Mouse (Mus musculus): ENCODE data around the gene Ift20. TPM values are rescaled to one million over a fixed set of nuclear protein-coding genes. Genes with fewer than 3 reads are reported as not detected.

Ift20 gene
- total and polyA plus RNA-seq, 3 experiments = 46.3 to 142 (median 118) TPM

DNA sequence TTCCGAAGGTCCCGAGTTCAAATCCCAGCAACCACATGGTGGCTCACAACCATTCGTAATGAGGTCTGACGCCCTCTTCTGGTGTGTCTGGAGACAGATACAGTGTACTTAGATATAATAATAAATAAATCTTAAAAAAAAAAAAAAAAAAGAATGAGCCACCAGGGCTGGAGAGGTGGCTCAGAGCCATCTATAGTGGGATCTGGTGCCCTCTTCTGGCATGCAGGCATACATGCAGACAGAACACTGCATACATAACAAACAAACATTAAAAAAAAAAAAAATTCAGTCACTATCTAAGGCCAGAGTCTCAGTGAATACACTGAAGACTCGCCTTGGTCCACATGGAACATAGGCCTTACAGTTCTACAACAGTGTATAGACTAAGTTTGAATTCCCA, 27.0 kb upstream of the Ift20 start:
- H3K36me3 ChIP-seq (replicated peaks) = peaks cover 63% of the 10 kb centered on the region
- peaks cover 26% of the 10 kb centered on the region for H3K4me1 ChIP-seq (ENCODE audit: insufficient read depth, low read depth, low read length)
- H3K9me3 ChIP-seq (replicated peaks) = no peaks in the 10 kb centered on the region
- no peak overlapping the region for H3K4me3 ChIP-seq (ENCODE audit: low read depth, low read length)
- TF ChIP-seq TAL1 (conservative IDR thresholded peaks at IDR 0.05; ENCODE audit: low read depth, low read length) = no peak
- TF ChIP-seq POLR2AphosphoS5 (IDR thresholded peaks at IDR 0.05; ENCODE audit: insufficient replicate concordance, low read depth, low read length) = no peak
- no peak for TF ChIP-seq GATA1 (IDR thresholded peaks at IDR 0.05; ENCODE audit: borderline replicate concordance, low read length)
- no peak for TF ChIP-seq GATA2 (IDR thresholded peaks at IDR 0.05; ENCODE audit: borderline replicate concordance, low read depth, low read length)
- TF ChIP-seq CTCF (IDR thresholded peaks at IDR 0.05; ENCODE audit: low read depth, low read length) = no peak
- no peaks in the 10 kb centered on the region for H3K27me3 ChIP-seq (ENCODE audit: insufficient read depth, low read length)
- no peak for ATAC-seq (ENCODE audit: extremely low read depth, insufficient number of reproducible peaks, low FRiP score, poor library complexity, severe bottlenecking)
- no peak for DNase-seq (ENCODE audit: low spot score)

DNA sequence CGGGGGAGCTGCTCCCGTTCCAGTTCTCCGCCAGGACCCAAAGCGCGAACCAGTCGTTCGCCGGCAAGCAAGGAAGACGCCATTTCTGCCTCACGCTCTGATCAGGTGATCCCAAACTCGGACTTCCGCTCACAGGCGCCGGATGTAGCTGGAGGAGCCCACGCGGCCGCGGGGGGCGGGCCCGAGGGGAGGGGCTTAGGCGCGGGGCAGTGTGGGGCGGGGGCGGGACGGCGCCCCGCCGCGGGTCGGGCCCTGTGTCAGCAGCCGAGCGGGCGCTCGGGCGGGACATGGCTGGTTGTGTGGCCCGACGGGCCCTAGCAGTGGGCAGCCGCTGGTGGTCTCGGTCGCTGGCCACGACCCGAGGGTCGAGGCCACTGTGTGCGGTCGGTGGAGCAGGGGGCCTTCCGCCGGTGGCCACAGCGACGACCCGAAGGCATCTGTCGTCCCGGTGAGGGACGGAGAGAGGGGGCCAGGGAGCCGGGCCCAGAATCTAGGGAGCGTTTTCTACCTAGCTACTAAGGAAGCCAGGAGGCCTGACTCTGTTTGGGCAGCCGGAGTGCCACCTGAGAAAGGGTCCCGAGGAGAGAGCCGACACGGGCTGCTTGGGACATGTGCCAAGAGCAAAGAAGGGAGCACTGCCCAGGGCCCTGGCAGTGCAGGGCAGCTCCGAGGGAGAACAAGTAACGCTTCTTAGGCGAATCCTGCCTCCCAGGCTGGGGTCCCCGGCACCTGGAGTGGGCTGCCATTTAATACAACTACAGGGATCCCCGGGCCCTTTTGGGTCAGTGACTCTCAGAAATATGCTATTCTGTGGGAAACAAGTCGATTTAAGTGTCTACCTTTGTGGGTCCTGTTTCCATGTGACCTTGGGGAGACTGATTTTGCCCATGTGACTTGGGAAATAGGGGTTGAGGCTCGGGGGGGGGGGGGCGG, 23.9 kb upstream of the Ift20 start, which contains the start of the genes Tmem199 and Poldip2:
Gene Tmem199 (minus strand): TSS at position 148 of the 933 bp plus-strand sequence.
Gene Poldip2 (plus strand): TSS at position 169 of the 933 bp plus-strand sequence.
- Histone ChIP-seq H3K9me3 (replicated peaks) (no peaks in the 10 kb centered on the region), H3K27me3 (ENCODE audit: insufficient read depth, low read length) (no peaks in the 10 kb centered on the region), H3K36me3 (replicated peaks) (peaks cover 64% of the 10 kb centered on the region), H3K4me1 (ENCODE audit: insufficient read depth, low read depth, low read length) (peaks cover 36% of the 10 kb centered on the region), H3K4me3 (ENCODE audit: low read depth, low read length) (peak within 1 kb of the TSS; percentile 91)
- TF ChIP-seq GATA1 (IDR thresholded peaks at IDR 0.05; ENCODE audit: borderline replicate concordance, low read length) (no peak), POLR2AphosphoS5 (IDR thresholded peaks at IDR 0.05; ENCODE audit: insufficient replicate concordance, low read depth, low read length) (no peak), GATA2 (IDR thresholded peaks at IDR 0.05; ENCODE audit: borderline replicate concordance, low read depth, low read length) (no peak), CTCF (IDR thresholded peaks at IDR 0.05; ENCODE audit: low read depth, low read length) (no peak), TAL1 (conservative IDR thresholded peaks at IDR 0.05; ENCODE audit: low read depth, low read length) (no peak)
- ATAC-seq (ENCODE audit: extremely low read depth, insufficient number of reproducible peaks, low FRiP score, poor library complexity, severe bottlenecking) (peak; percentile 81), DNase-seq (ENCODE audit: low spot score) (peak; percentile 96)

DNA sequence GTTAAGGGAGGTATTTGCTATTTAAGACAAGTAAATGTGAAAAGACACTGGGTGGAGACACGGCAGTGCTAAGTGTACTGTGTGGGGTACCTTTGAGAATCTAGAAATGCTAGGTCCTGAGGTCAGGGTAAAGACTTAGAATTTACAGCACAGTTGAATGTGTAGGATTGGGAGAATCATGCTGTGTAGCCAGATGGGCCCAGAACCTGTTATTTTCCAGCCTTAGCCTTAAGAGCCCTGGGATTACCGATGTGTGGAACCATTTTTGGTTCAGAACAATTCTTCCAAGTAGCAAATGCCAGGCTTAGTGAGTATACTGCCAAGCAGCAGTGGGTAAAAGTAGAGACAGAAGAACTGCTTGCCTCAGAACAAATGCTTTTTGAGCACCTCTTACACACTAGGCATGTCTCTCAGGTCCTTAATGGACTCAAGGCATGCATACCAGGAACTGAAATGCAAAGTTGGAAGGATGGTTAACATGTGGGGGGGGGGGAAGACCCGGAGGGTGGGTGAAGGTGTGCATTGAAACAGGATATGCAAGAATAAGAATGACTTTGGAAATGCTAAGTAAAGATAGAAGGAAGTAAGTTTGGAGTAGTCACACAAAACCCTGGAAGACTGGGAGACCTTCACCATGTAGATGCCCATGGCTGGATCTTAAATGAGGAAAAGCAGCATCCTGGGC, 22.9 kb upstream of the Ift20 start:
- ATAC-seq (ENCODE audit: extremely low read depth, insufficient number of reproducible peaks, low FRiP score, poor library complexity, severe bottlenecking) = no peak
- H3K9me3 ChIP-seq (replicated peaks) = no peaks in the 10 kb centered on the region
- H3K36me3 ChIP-seq (replicated peaks) = peaks cover 64% of the 10 kb centered on the region

DNA sequence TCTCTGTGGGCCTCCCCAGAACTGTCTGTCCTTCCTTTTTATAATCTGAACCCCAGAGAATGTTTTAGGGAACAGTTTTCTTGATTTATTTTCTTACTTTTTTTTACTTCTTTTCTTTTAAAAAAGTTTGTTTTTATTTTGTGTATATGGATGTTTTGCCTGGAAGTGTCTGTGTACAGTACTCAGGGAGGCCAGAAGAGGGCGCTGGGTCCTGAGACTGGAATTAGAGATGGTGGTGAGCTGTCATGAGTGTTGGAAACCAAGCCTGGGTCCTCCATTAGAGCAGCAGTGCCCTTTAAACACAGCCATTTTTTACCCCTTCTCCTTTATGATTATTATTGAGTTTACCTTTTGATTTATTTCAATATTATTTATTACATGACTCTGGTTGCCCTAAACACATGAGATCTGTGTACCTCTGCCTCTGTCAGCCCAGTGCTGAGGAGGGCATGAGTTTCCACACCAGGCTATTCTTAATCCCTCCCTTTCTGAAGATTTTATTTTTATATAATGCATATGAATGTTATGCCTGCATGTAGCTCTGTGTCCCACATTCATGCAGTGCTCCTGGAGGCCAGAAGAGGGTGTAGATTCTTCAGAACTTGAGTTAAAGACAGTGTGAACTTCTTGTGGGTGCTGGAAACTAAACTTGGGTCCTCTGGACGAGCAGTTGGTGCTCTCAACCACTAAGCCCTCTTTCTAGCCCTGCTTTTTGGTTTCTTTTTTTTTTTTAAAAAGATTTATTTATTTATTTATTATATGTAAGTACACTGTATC, 20.4 kb upstream of the Ift20 start:
- no peak for DNase-seq (ENCODE audit: low spot score)
- Histone ChIP-seq H3K27me3 (ENCODE audit: insufficient read depth, low read length) (no peaks in the 10 kb centered on the region), H3K4me3 (ENCODE audit: low read depth, low read length) (no peak overlapping the region), H3K4me1 (ENCODE audit: insufficient read depth, low read depth, low read length) (peaks cover 37% of the 10 kb centered on the region), H3K9me3 (replicated peaks) (no peaks in the 10 kb centered on the region), H3K36me3 (replicated peaks) (peaks cover 70% of the 10 kb centered on the region)
- ATAC-seq (ENCODE audit: extremely low read depth, insufficient number of reproducible peaks, low FRiP score, poor library complexity, severe bottlenecking) = no peak
- no peak for TF ChIP-seq POLR2AphosphoS5 (IDR thresholded peaks at IDR 0.05; ENCODE audit: insufficient replicate concordance, low read depth, low read length)
- no peak for TF ChIP-seq TAL1 (conservative IDR thresholded peaks at IDR 0.05; ENCODE audit: low read depth, low read length)
- TF ChIP-seq GATA2 (IDR thresholded peaks at IDR 0.05; ENCODE audit: borderline replicate concordance, low read depth, low read length) = no peak
- TF ChIP-seq GATA1 (IDR thresholded peaks at IDR 0.05; ENCODE audit: borderline replicate concordance, low read length) = no peak
- TF ChIP-seq CTCF (IDR thresholded peaks at IDR 0.05; ENCODE audit: low read depth, low read length) = no peak

More for the DNA sequence above, 22.9 kb upstream of the Ift20 start:
- peak overlapping the region; percentile 91 for H3K4me3 ChIP-seq (ENCODE audit: low read depth, low read length)
- H3K27me3 ChIP-seq (ENCODE audit: insufficient read depth, low read length) = no peaks in the 10 kb centered on the region
- no peak for TF ChIP-seq CTCF (IDR thresholded peaks at IDR 0.05; ENCODE audit: low read depth, low read length)
- no peak for TF ChIP-seq POLR2AphosphoS5 (IDR thresholded peaks at IDR 0.05; ENCODE audit: insufficient replicate concordance, low read depth, low read length)
- no peak for TF ChIP-seq GATA2 (IDR thresholded peaks at IDR 0.05; ENCODE audit: borderline replicate concordance, low read depth, low read length)
- TF ChIP-seq TAL1 (conservative IDR thresholded peaks at IDR 0.05; ENCODE audit: low read depth, low read length) = no peak
- TF ChIP-seq GATA1 (IDR thresholded peaks at IDR 0.05; ENCODE audit: borderline replicate concordance, low read length) = no peak
- H3K4me1 ChIP-seq (ENCODE audit: insufficient read depth, low read depth, low read length) = peaks cover 36% of the 10 kb centered on the region
- DNase-seq (ENCODE audit: low spot score) = no peak

DNA sequence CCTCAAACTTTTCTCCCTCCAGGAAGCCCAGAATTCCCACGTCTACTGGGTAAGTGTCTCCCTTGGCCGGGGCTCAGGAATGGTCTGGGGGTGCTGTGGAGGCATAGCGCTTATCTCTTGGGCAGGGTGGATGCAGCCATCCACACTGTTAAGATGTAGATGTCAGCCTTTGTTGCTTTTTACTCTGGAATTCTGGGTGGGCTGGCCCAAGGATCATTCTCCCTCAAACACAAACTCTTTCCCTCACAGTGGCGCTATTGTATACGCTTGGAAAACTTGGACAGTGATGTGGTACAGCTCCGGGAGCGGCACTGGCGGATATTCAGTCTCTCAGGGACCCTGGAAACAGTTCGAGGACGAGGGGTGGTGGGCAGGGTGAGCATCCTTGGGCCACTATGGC, 17.2 kb upstream of the Ift20 start:
- DNase-seq (ENCODE audit: low spot score) (no peak), ATAC-seq (ENCODE audit: extremely low read depth, insufficient number of reproducible peaks, low FRiP score, poor library complexity, severe bottlenecking) (no peak)
- peaks cover 21% of the 10 kb centered on the region for H3K4me1 ChIP-seq (ENCODE audit: insufficient read depth, low read depth, low read length)
- TF ChIP-seq GATA2 (IDR thresholded peaks at IDR 0.05; ENCODE audit: borderline replicate concordance, low read depth, low read length) = no peak
- TF ChIP-seq GATA1 (IDR thresholded peaks at IDR 0.05; ENCODE audit: borderline replicate concordance, low read length) = no peak
- no peak for TF ChIP-seq CTCF (IDR thresholded peaks at IDR 0.05; ENCODE audit: low read depth, low read length)
- TF ChIP-seq POLR2AphosphoS5 (IDR thresholded peaks at IDR 0.05; ENCODE audit: insufficient replicate concordance, low read depth, low read length) = no peak
- no peaks in the 10 kb centered on the region for H3K27me3 ChIP-seq (ENCODE audit: insufficient read depth, low read length)
- H3K36me3 ChIP-seq (replicated peaks) = peaks cover 95% of the 10 kb centered on the region
- no peaks in the 10 kb centered on the region for H3K9me3 ChIP-seq (replicated peaks)
- H3K4me3 ChIP-seq (ENCODE audit: low read depth, low read length) = no peak overlapping the region

Measured in G1E (cell line).